Mouse (Mus musculus) T-helper 2 cell (primary cell): ENCODE results near the gene Sprtn.

Source experiments
- in situ Hi-C: fragments of 300-600 bp; cut with MboI, MseI; formaldehyde crosslinking; loops from one replicate; pipeline ENCODE4 v1.15.1; 2025; ENCODE audit warnings: high pct_unique_total_duplicates

Sprtn gene

DNA sequence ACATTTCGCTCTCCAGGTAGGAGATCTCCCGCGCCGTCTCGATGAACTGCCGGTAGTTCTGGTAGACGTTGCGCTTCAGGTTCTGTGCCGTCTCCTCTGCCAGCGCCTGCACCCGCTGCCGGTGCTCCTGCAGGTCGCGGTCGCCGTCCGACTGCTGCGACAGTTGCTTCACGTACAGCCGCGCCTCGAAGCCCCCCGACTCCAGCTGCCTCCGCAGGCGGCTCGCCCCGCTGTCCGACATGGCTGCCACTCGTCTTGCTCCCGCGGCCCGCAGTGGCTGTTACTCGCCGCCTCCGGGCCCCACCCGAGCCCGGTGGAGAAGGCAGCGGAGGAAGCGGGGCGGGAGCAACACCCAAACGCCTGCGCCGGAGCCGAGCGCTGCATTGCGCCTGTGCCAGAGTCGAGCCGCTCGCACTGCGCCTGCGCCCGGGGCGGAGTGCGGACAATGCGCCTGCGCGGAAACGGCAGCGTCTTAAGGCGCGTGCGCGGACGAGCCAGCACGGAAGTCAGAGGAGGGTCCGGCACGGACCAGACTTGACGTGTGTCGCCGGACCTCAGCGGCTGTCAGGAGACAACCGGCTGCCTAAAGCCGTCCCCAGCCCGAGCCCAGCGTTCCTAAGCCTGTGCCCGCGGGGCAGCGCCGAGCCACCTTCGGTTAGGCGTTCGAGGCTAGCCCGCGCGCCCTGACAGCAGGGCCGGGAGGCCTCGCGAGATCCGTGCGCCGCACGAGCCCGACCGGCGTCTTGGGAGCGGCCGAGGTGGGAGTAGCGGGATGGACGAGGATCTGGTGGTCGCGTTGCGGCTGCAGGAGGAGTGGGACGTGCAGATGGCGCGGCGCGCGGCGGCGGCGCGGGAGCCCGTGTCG lies at the start of gene Sprtn, which contains the start of gene Exoc8:
TSS of gene Sprtn (plus strand) at position 501 of the 865 bp plus-strand sequence.
TSS of gene Exoc8 (minus strand) at position 320 of the 865 bp plus-strand sequence.
- in situ Hi-C loops, result no loop called here

DNA sequence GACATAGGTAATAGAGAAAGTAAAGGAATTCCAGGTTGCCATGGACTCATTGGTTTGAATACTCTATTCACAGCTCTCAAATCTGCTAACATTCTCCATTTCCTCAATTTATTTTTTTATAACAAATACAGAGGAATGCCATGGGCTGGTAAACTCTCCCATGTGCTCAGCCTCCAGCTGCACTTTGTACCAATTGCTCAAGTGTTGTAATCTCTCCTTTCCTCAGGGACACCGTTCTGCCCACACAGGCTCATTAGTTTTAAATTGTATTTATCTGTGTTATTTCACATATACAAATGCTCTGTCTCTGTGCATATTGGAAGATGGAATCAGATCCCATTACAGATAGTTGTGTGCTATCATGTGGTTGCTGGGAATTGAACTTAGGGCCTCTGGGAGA lies 44.2 kb upstream of the Sprtn start:
- in situ Hi-C loops, result no loop called here

DNA sequence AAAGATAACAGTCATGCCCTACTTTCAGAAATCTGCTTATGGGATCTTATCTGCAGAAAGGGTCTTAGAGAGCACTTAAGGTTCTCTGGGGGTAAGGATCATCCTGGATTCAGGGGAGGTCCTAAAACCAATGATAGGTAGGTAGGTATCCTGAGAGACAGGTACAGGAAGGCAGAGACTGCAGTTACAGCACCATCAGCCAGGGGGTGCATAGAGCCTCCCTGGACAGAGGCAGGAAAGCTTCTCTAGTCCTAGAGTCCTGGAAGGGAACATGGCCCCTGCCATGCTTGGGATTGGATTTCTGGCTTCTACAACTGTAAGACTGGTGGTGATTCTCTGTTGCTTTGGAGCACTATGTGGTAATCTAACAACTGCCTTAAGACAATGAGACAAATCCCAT lies 38.2 kb upstream of the Sprtn start:
- in situ Hi-C loops, result no loop called here

DNA sequence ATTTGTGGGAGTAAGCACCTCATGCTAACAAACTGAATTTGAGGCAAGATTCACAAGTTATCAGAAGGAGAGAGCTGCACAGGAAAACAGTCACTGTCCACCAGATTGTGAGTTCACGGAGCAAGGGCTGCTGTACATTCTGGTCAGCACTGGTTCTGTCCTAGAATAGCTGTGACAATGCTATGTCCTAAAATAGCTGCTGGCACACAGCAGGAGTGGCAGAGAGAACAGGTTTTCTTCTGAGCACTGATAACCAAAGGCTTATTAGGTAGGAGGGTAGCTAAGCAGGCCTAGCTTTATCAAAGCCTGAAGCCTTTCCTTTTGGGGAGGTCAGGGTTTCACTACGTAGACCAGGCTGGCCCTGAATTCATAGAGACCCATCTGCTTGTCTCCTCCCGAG lies 37.5 kb upstream of the Sprtn start:
- in situ Hi-C loops, result no loop called here

DNA sequence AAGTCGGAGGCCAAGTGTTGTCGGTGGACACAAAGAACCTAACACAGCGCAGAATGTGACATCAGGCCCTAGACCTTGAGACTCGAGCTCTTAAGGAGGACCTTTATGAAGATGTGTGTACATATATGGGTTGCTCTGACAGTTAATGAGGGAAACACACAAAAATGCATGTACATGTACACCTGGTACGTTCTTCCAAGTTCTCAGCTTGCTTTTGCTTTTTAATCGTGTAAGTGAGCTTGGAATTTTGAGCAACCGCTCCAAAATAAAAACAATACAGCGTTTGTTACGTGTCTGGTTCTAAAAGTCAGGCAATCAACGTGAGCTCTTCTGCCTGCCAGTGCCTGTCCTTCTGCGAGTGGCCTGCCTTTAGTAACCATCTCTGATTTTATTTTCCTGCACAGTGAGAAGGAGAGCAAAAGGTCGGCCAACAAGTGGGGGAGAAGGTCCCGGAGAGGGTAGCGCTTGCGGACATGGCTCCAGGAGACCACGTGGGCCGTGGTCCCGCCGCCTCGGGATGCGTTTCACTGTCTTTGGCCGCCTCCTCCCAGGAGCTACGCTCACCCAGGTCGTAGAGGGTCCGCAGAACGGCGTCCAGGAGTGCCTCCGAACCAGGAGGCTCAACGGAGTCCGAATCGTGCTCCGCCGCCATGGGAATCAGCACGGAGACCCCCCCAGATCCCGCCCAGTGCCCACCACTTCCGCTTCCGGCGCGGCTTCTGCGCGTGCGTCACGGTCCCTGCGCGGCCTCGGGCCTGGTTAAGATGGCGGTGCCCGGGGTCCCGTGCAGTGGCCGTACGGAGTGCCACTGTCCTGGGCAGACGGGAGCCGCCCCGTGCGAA lies 35.1 kb upstream of the Sprtn start, which contains the start of the genes Gnpat and 2810004N23Rik:
TSS of gene Gnpat (plus strand) at position 713 of the 842 bp plus-strand sequence.
TSS of gene 2810004N23Rik (minus strand) at position 800 of the 842 bp plus-strand sequence.
- in situ Hi-C loops, result no loop called here

DNA sequence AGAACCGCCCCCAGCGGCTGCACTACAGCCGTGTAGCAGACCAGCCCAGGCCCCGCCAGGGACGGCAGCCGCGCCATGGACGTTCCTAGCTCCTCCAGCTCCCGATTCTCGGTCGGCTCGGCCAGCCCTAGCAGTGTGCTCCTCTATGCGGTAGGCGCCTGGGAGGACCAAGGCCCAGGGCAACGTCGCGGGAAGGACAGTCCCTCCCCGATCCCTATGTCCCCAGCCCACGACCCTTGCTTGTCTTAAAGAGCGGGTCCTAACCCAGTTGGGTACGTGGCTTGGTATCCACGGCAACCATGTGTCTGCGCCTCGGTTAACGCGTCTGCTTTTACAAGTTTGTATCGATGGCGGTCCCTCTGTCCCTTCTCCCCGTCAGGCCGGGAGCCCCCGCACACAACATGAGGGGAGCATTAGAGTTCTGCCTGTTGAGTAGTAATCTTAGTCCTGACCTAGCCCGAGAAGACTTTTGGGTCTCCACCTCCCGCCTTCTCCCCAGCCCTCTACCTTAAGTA lies 34.5 kb upstream of the Sprtn start:
- in situ Hi-C loops, result no loop called here

DNA sequence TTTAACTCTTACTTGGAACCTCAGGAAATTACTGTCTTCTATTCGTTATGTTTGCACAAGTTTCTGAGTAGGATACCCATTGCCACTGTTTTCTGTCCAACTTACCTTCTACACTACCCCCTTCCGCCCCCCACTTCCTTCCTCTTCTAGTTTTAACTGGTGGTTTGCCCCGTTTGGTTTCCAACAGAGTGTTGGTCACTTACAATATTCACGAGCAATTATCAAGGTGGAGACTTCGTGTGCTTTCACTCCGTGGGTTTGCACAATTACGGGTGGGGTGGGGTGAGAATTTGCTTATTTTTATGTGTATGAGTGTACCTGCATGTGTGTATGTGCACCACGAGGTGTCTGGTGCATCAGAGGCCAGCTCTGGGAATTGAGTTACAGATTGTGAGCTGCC lies 34.0 kb upstream of the Sprtn start:
- in situ Hi-C loops, result no loop called here

DNA sequence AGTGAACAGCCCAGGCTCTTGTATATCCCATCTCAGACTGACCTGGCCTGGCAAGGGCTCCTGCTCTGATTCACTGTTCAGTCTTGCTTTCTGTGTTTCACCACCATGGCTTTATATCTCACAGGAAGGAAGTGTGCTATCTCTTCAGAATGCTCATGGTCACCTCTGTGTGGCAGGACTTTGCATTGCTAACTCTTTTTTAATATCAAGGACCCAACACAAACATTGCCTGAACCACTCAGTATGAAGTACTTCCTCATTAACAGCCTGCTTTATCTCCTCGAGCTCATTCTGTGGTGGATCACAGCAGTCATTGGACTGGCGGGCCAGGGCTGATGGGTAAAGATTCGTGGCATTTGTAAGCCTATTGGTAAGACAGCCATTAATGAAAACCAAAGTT lies 31.0 kb upstream of the Sprtn start:
- in situ Hi-C loops, result no loop called here

DNA sequence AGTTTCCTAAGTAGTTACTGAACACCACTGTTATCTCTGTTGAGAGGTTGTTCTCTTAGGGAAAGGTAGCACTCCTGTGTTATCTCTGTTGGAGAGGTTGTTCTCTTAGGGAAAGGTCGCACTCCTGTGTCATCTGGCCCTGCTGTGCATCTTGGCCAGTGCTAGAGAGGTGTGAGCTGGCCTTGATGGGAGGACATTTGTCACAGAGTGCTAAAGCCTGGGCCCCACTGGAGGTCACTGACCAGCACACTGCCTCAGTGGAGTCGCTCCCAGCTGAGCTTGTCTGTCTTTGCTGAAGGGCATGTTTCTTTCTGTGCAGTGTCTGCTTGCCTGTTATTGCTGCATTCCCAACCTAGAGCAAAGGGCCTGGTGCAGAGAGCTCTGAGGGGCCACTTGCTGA lies 30.6 kb upstream of the Sprtn start:
- in situ Hi-C loops, result no loop called here

DNA sequence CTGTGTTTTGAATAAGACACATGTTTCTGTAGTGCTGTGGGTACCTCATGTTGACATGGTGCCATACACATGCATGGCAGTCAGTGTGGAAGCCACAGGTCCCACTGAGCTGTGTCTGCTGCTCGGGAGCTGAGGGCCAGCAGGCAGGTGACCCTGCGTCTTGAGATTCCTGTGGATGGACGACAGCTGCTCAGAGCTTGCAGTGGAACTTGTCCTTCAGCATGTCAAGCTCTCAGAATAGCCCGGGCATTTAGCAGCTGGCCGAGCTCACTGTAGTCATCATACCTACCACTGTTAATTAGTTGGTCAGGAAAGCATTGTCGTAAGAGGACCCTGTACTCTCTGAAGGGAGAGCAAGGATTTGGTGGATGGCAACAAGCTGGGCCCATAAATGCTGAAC lies 28.0 kb upstream of the Sprtn start:
- in situ Hi-C loops, result no loop called here

DNA sequence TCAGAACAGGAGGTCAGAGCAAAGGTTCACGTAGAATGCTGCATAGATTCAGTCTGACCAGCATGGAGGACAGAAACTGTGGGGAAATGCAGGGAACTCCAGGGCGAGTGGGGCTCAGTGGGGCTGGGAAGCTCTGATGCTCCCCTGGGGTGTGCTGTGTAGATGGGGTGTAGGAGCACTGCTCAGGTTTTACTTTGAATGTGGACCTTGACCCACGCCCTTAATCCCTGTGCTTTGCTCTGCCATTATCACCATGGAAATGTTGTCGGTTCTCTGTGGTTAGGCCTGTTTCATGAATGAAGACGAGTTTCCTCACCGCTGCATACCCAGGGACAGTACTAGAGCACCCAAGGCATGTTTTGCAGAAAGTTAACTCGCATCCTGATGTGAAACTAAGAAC lies 26.2 kb upstream of the Sprtn start:
- in situ Hi-C loops, result no loop called here

DNA sequence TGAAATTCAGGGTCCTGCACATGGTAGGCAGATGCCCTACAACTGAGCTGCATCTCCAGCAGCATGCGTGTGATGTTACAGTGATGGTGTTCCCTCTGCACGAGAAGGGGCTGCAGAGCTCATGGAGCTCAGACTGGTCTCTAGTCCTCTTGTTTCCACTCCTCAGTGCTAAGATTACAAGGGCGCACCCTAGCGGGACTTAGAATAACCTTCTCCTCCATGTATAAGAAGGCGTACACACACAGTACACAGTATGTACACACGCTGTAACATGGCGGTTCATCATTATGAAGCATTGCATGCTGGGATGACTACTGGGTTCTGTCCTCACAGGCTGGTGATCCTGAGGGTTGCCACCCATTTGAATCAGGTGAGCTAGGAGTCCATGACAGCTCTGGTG lies 25.6 kb upstream of the Sprtn start:
- in situ Hi-C loops, result no loop called here

DNA sequence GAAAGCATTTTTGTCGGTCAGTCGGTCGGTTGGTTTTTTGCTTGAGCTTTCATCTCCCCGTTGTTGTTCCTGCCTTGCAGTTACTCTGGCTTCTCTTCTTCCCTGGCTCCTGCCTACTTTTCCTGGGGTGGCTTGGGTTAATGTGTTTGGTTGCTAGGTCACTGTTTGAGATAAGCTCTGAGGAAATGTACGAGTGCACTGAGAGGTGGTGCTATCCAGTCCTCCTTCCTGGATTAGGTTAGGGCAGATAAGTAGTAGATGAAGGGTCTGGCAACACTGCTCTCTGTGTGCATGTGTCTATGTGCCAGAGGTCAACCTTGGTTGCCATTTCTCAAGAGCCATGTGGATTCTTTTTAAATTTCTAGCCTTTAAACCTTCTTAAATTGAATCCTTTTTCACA lies 25.0 kb upstream of the Sprtn start:
- in situ Hi-C loops, result no loop called here

DNA sequence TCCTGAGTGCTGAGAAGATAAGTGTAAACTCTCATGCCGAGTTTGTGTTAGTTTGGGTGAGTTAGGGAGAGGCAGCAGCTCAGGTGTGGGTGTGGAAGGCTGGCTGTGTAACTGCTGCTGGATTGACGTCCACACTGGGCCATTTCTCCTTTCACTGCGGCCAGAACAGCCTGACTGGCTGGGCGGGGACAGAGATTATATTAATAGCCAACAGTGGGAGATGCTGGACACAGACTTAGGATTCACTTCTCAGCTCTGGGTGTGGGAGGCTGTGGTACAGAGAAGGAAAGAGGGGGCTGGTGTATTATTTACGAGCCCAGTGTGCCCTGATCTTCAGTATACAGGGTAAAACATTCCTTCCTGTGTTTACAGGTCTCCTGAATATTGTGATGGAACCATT lies 19.5 kb upstream of the Sprtn start:
- in situ Hi-C loops, result no loop called here

DNA sequence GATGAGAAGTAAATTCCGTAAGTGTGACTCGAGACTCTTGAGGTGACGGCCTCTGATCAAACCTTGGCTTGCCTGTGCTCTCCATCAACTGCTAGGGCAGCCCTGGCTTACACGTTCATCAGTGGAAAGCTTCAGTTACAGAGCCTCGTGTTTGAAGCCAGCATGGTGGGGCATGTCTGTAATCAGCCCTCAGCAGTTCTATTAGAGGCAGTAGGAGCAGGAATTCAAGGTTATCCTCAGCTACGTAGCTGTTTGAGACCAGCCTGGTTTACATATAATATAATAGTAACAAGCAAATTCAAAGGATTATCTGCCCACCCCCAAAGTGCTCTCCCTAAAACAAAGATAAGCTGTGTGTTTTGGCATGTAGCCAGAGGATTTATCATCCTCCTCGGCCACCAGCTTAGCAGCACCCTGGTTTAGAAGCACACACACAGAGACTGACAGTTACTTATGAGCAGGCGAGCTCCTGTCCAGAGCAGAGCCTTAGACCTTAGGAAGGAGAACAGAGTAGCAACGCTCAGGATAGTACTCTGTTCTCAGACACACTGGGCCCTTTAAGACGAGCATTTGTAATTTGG lies 18.6 kb upstream of the Sprtn start:
- in situ Hi-C loops, result no loop called here

DNA sequence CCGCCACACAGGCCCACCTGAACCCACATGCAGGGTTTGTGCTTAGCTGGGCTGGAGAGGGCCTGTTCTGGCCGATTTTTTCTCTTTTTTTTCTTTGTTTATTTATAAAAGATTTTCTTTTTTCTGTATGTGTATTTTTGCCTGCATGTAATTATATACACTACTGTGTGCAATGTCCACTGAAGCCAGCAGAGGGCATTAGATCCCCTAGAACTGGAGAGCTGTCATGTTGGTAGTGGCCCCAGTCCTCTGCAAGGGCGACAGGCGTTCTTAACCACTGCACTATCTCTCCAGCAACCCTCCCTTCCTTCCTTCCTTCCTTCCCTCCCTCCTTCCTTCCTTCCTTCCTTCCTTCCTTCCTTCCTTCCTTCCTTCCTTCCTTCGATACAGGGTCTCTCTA lies 9.3 kb upstream of the Sprtn start:
- in situ Hi-C loops, result no loop called here

DNA sequence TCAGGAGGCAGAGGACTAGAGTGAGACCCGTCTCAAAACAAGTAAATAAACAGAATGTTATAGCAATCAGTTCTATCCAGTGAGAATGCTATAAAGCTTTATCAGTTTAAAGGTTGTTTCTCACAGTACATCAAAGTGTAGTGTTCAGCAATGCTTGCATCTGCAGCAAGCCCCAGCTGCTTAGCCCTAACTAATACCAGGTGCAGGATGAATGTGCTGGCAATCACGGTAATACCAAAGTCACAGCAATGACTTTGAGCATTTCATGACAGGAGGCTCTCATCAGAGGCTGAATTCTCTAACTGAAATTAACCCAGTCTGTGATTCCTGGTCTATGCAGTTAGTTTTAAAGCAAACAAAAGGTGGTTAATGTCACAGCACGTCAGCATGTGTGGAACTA lies 5.1 kb upstream of the Sprtn start:
- in situ Hi-C loops, result no loop called here

DNA sequence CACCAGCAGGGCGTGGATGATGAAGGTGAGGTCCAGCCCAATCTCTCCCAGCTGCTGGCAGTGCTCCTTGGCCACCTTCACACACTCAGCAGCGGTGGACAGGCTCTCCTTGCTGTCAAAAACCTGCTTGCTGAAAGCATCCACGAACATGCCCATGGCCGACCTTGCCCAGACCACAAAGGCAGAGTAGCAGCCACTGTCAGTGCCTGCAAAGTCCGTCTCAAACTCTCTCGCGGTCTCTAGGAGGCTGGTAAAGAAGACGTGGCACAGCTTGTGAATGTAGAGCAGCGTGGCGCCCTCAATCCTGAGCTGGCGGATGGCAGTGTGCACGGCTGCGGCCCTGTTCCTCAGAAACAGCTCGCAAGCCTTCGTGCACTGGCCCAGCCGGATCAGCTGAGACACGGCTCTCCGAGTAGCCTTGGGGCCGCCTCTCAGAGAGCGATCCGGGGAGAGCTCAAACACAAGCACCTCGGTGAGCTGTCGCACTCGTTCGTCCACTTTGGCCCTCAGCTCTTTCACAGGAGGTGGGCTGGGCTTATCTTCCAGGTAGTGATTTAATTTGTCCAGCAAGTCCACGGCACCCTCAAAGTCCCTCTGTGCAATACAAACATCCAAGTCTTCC lies 1.6 kb upstream of the Sprtn start:
- in situ Hi-C loops, result no loop called here

DNA sequence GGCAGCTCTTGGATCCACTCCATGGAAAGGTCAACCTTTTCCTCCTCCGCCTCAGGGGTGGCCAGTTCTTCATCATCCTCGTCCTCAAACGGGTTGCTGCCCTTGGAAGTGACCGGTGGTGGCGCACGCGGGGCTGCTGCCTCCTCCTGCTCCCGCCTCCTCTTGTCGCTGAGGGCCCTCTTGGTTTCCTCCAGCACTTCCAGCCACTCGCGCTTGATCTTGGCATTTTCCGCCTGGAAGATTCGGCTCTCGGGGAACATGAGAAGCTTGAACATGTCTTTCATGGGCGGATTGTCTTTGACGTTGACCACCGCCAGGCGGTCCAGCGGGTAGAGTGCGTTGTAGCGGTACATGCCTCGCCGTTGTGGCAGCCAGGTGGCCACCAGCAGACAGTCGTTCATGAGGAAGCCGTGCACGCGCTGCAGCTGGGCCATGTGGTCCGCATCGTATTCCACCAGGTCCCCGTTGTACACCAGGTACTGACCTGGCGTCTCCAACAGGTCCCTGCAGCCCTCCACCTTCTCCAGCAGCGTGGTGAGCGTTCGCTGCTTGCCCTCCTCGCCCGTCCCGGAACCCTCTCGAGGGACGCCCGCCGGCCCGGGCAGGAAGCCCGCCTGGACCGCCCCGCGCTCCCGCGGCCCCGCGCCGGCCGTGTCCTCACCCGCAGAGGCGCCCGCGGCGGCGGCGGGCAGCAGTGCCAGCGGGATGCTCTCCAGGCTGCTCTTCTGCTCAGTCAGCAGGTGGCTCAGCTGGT lies 877 bp upstream of the Sprtn start:
- in situ Hi-C loops, result no loop called here

DNA sequence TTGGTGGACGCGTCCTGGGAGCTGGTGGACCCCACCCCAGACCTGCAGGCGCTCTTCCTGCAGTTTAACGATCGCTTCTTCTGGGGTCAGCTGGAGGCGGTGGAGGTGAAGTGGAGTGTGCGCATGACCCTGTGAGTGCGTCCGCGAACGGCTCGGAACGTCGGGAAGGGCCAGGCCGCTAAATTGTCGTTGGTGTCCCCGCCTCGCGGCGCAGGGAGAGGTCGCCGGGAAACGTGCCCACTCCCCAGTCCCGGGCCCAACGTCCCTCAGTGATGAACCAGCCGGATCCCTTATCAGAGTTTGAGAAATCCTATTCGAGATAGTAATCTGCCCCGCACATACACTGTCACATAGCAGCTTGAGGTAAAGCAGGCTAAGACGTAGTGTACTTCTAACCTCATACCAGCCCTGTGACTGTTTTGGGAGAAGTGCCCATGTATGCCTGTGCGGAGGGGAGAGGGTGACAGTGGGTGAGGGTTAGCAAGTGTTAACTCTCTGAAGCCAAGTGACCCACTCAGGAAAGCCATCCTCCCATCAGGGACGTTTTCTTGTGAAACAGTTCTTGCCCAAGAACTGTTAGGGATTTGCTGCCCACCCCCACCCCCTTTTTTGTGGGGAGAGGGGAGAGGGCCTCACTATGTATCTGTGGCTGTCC lies 692 bp downstream of the Sprtn start:
- in situ Hi-C loops, result no loop called here
